Mouse (Mus musculus): ENCODE data around the gene Usp2. TPM values are rescaled to one million over a fixed set of nuclear protein-coding genes. Genes with fewer than 3 reads are reported as not detected.

Gene Usp2
- polyA plus RNA-seq, 1 experiment from 2014 or later = 48.5 TPM

- H3K4me2 ChIP-seq = no peak overlapping the region
- H3K27ac ChIP-seq (replicated peaks) = peak overlapping the region; percentile 45; the same call in 1 of the 2 replicates
- no peaks in the 10 kb centered on the region for H3K27me3 ChIP-seq (replicated peaks)
- H3K4me1 ChIP-seq = peaks cover 43% of the 10 kb centered on the region
- peak overlapping the region; percentile 28; the same call in 1 of the 2 replicates for H3K9ac ChIP-seq
- WGBS = 69% methylated on average over 5 of the region's 5 CpGs
- peaks cover 87% of the 10 kb centered on the region for H3K36me3 ChIP-seq
- ATAC-seq (ENCODE audit: extremely low read depth, insufficient number of reproducible peaks, low FRiP score, low TSS enrichment) = no peak
- no peak overlapping the region for H3K4me3 ChIP-seq
- no peaks in the 10 kb centered on the region for H3K9me3 ChIP-seq
Measured at GRCm38 (mm10) chr9:44143421-44143820, 76.6 kb downstream of the Usp2 start.

GRCm38 (mm10) chr9:44144023-44144717 is 77.3 kb downstream of the Usp2 start:
- Histone ChIP-seq H3K27me3 (replicated peaks) (no peaks in the 10 kb centered on the region), H3K9me3 (no peaks in the 10 kb centered on the region), H3K4me1 (peaks cover 36% of the 10 kb centered on the region), H3K27ac (replicated peaks) (peak overlapping the region; percentile 45; the same call in 1 of the 2 replicates), H3K36me3 (peaks cover 86% of the 10 kb centered on the region), H3K4me3 (no peak overlapping the region), H3K9ac (0 out of 2 replicates have a peak overlapping the region, but pooled peaks have one; percentile 28), H3K4me2 (no peak overlapping the region)
- WGBS = 28% methylated on average over 7 of the region's 8 CpGs
- no peak for ATAC-seq (ENCODE audit: extremely low read depth, insufficient number of reproducible peaks, low FRiP score, low TSS enrichment)

DNA sequence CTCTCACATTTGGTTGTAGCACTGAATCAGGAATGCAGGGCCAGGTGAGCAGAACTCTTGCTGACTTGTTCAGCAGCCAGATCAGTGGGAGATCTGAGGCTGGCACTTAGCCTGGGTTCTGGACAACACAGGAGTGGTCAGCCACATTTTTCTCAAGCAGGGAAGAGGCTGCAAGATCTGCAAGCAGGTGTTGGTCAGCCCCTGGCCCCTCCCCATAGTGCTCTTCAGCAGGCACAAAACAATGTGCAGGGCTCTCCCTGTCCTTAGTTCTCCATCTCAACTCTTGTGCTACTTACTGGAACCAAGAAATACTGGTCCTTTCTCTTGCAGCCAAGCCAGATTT is 77.9 kb downstream of the Usp2 start:
- Histone ChIP-seq H3K4me1 (peaks cover 33% of the 10 kb centered on the region), H3K4me3 (no peak overlapping the region), H3K27me3 (replicated peaks) (no peaks in the 10 kb centered on the region), H3K27ac (replicated peaks) (peak overlapping the region; percentile 45; the same call in 1 of the 2 replicates), H3K36me3 (peaks cover 86% of the 10 kb centered on the region), H3K9me3 (no peaks in the 10 kb centered on the region), H3K9ac (no peak overlapping the region), H3K4me2 (no peak overlapping the region)
- no peak for ATAC-seq (ENCODE audit: extremely low read depth, insufficient number of reproducible peaks, low FRiP score, low TSS enrichment)

Other genes with a start within 250 kb of the Usp2 start
- 0.47 and 0.98 TPM in 2 replicates for gene Thy1, start 23.6 kb upstream of the Usp2 start, polyA plus RNA-seq (2015; fragmentation: Nextera tagmentation; extraction: Ambion mirVana)
- not detected in 2 replicates for gene Mfrp, start 34.7 kb downstream of the Usp2 start, polyA plus RNA-seq (2015; fragmentation: Nextera tagmentation; extraction: Ambion mirVana)
- 1.1 and 2.1 TPM in 2 replicates for gene C1qtnf5, start 40.2 kb downstream of the Usp2 start, polyA plus RNA-seq (2015; fragmentation: Nextera tagmentation; extraction: Ambion mirVana)
- gene Gm49380, start 46.5 kb downstream of the Usp2 start, polyA plus RNA-seq (2015; fragmentation: Nextera tagmentation; extraction: Ambion mirVana) = not detected in 2 replicates
- gene Rnf26, start 46.5 kb downstream of the Usp2 start, polyA plus RNA-seq (2015; fragmentation: Nextera tagmentation; extraction: Ambion mirVana) = 38.5 and 39.3 TPM in 2 replicates
- 112 and 127 TPM in 2 replicates for gene Mcam, start 67.4 kb downstream of the Usp2 start, polyA plus RNA-seq (2015; fragmentation: Nextera tagmentation; extraction: Ambion mirVana)
- gene Cbl, start 167.0 kb downstream of the Usp2 start, polyA plus RNA-seq (2015; fragmentation: Nextera tagmentation; extraction: Ambion mirVana) = 10.4 and 11.9 TPM in 2 replicates
- gene Ccdc153, start 173.7 kb downstream of the Usp2 start, polyA plus RNA-seq (2015; fragmentation: Nextera tagmentation; extraction: Ambion mirVana) = not detected in 2 replicates
- 0.12 TPM in 1 of 2 replicates, not detected in the other for gene Pdzd3, start 184.4 kb downstream of the Usp2 start, polyA plus RNA-seq (2015; fragmentation: Nextera tagmentation; extraction: Ambion mirVana)
- 5.6 and 5.9 TPM in 2 replicates for gene Nlrx1, start 201.6 kb downstream of the Usp2 start, polyA plus RNA-seq (2015; fragmentation: Nextera tagmentation; extraction: Ambion mirVana)
- 2.1 and 3.5 TPM in 2 replicates for gene Abcg4, start 221.6 kb downstream of the Usp2 start, polyA plus RNA-seq (2015; fragmentation: Nextera tagmentation; extraction: Ambion mirVana)
- 14.9 and 16.0 TPM in 2 replicates for gene Hinfp, start 238.7 kb downstream of the Usp2 start, polyA plus RNA-seq (2015; fragmentation: Nextera tagmentation; extraction: Ambion mirVana)